Mouse (Mus musculus): Measurements from ENCODE around the gene Olfr1122. TPM values are rescaled to one million over a fixed set of nuclear protein-coding genes. Genes with fewer than 3 reads are reported as not detected.

The Olfr1122 gene
- total and polyA plus RNA-seq, 3 experiments, result 0.11 TPM; not detected in 2

DNA sequence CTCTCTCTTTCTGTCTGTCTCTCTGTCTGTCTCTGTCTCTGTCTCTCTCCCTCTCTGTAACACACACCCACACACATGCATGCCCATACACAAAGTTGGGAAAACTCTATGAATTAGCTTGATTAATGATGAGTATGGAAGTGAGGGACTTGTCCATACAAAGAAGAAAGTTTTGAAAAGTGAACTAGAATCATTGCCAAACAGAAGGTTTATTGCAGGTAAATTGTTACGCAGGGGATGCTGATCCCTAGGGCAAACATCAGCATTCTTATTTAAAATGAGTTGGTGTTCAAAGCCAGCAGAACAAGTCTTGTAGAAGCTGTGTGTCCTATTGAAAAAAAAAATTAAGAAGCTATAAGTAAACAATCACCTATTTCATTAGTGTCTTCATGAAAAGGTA, 30.7 kb downstream of the Olfr1122 start, which contains the start of gene Olfr1123:
TSS of gene Olfr1123 (plus strand) at position 301 of the 400 bp plus-strand sequence.
- no peak within 1 kb of the TSS for H3K4me3 ChIP-seq (ENCODE audit: low read depth, low read length)
- no peaks in the 10 kb centered on the region for H3K36me3 ChIP-seq (replicated peaks)
- TF ChIP-seq GATA1 (IDR thresholded peaks at IDR 0.05; ENCODE audit: borderline replicate concordance, low read length) (no peak), GATA2 (IDR thresholded peaks at IDR 0.05; ENCODE audit: borderline replicate concordance, low read depth, low read length) (no peak)
- no peaks in the 10 kb centered on the region for H3K4me1 ChIP-seq (ENCODE audit: insufficient read depth, low read depth, low read length)
- H3K27me3 ChIP-seq (ENCODE audit: insufficient read depth, low read length), result no peaks in the 10 kb centered on the region
- H3K9me3 ChIP-seq (replicated peaks), result no peaks in the 10 kb centered on the region
- ATAC-seq (ENCODE audit: extremely low read depth, insufficient number of reproducible peaks, low FRiP score, poor library complexity, severe bottlenecking), result no peak
- no peak for DNase-seq (ENCODE audit: low spot score)

DNA sequence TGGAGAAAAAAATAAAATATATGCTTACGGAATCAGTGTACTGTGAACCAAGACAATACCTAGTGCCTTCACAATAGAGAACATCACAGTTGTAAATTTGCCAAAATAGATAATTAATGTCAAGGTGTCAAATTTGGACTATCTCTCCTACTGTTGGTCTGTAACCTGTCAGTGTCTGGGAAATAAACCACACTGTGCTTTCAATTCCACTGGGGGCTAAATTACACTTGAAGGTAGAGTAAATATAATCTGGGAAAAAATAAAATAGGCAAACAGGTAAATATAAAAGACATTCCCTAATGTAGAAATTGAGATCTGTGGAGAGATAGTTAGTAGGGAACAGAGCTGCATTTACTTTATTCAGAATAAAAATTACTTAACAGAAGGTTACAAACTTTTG, 44.3 kb downstream of the Olfr1122 start, which contains the start of gene Olfr1124:
TSS of gene Olfr1124 (plus strand) at position 301 of the 400 bp plus-strand sequence.
- Histone ChIP-seq H3K9me3 (replicated peaks) (0 out of 2 replicates have a peak, but pooled peaks cover 2% of the 10 kb centered on the region), H3K27me3 (ENCODE audit: insufficient read depth, low read length) (no peaks in the 10 kb centered on the region), H3K4me3 (ENCODE audit: low read depth, low read length) (no peak within 1 kb of the TSS), H3K36me3 (replicated peaks) (no peaks in the 10 kb centered on the region), H3K4me1 (ENCODE audit: insufficient read depth, low read depth, low read length) (no peaks in the 10 kb centered on the region)
- no peak for DNase-seq (ENCODE audit: low spot score)
- ATAC-seq (ENCODE audit: extremely low read depth, insufficient number of reproducible peaks, low FRiP score, poor library complexity, severe bottlenecking), result no peak
- no peak for TF ChIP-seq CTCF (IDR thresholded peaks at IDR 0.05; ENCODE audit: low read depth, low read length)
- TF ChIP-seq GATA2 (IDR thresholded peaks at IDR 0.05; ENCODE audit: borderline replicate concordance, low read depth, low read length), result no peak

DNA sequence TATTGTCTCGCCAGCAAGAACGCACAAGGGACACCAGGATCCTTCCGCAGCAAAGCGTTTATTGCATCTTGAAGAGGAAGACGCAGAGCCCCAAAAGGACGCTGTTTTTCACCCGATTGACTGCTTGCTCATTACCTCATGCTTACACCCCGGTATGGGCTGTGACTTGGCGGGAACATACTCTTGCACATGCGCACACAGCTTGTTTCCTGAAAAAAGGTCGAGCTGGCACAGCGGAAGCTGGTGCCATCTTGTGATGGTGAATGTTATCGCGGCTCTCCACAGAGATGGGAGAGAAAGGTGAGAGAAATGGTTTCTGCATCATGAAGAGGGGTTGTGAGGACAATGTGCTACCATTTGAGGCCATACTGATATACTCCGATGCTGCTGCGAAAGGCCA, 52.1 kb downstream of the Olfr1122 start:
- peaks cover 10% of the 10 kb centered on the region for H3K9me3 ChIP-seq (replicated peaks)
- no peak for TF ChIP-seq GATA2 (IDR thresholded peaks at IDR 0.05; ENCODE audit: borderline replicate concordance, low read depth, low read length)
- no peak for TF ChIP-seq TAL1 (conservative IDR thresholded peaks at IDR 0.05; ENCODE audit: low read depth, low read length)
- TF ChIP-seq CTCF (IDR thresholded peaks at IDR 0.05; ENCODE audit: low read depth, low read length), result no peak
- TF ChIP-seq POLR2AphosphoS5 (IDR thresholded peaks at IDR 0.05; ENCODE audit: insufficient replicate concordance, low read depth, low read length), result no peak
- TF ChIP-seq GATA1 (IDR thresholded peaks at IDR 0.05; ENCODE audit: borderline replicate concordance, low read length), result no peak
- H3K4me3 ChIP-seq (ENCODE audit: low read depth, low read length), result no peak overlapping the region
- ATAC-seq (ENCODE audit: extremely low read depth, insufficient number of reproducible peaks, low FRiP score, poor library complexity, severe bottlenecking) (no peak), DNase-seq (ENCODE audit: low spot score) (no peak)
- H3K27me3 ChIP-seq (ENCODE audit: insufficient read depth, low read length), result no peaks in the 10 kb centered on the region
- no peaks in the 10 kb centered on the region for H3K4me1 ChIP-seq (ENCODE audit: insufficient read depth, low read depth, low read length)
- no peaks in the 10 kb centered on the region for H3K36me3 ChIP-seq (replicated peaks)

Other genes with a start within 250 kb of the Olfr1122 start
- gene Olfr1110, start 245.5 kb upstream of the Olfr1122 start, total RNA-seq (2014; fragmentation: Nextera tagmentation), result not detected in 2 replicates
- 0.11 and 0.17 TPM in 2 replicates for gene Olfr1110, start 245.5 kb upstream of the Olfr1122 start, total RNA-seq (2017)
- not detected in 2 replicates for gene Olfr1110, start 245.5 kb upstream of the Olfr1122 start, polyA plus RNA-seq (2012)
- gene Olfr1111, start 233.2 kb upstream of the Olfr1122 start, total RNA-seq (2014; fragmentation: Nextera tagmentation), result not detected in 2 replicates
- 0.23 TPM in 1 of 2 replicates, not detected in the other for gene Olfr1111, start 233.2 kb upstream of the Olfr1122 start, total RNA-seq (2017)
- gene Olfr1111, start 233.2 kb upstream of the Olfr1122 start, polyA plus RNA-seq (2012), result not detected in 2 replicates
- not detected in 2 replicates for gene Olfr1112, start 198.1 kb upstream of the Olfr1122 start, total RNA-seq (2014; fragmentation: Nextera tagmentation)
- 0.44 TPM in 1 of 2 replicates, not detected in the other for gene Olfr1112, start 198.1 kb upstream of the Olfr1122 start, total RNA-seq (2017)
- not detected in 2 replicates for gene Olfr1112, start 198.1 kb upstream of the Olfr1122 start, polyA plus RNA-seq (2012)
- gene Olfr1113, start 176.9 kb upstream of the Olfr1122 start, total RNA-seq (2014; fragmentation: Nextera tagmentation), result not detected in 2 replicates
- gene Olfr1113, start 176.9 kb upstream of the Olfr1122 start, total RNA-seq (2017), result 0.05 TPM in 1 of 2 replicates, not detected in the other
- gene Olfr1113, start 176.9 kb upstream of the Olfr1122 start, polyA plus RNA-seq (2012), result not detected in 2 replicates
- not detected in 2 replicates for gene Olfr1115, start 137.8 kb upstream of the Olfr1122 start, total RNA-seq (2014; fragmentation: Nextera tagmentation)
- 0.05 and 0.06 TPM in 2 replicates for gene Olfr1115, start 137.8 kb upstream of the Olfr1122 start, total RNA-seq (2017)
- gene Olfr1115, start 137.8 kb upstream of the Olfr1122 start, polyA plus RNA-seq (2012), result not detected in 2 replicates
- gene Olfr1116, start 118.3 kb upstream of the Olfr1122 start, total RNA-seq (2014; fragmentation: Nextera tagmentation), result not detected in 2 replicates
- 0.05 and 0.12 TPM in 2 replicates for gene Olfr1116, start 118.3 kb upstream of the Olfr1122 start, total RNA-seq (2017)
- gene Olfr1116, start 118.3 kb upstream of the Olfr1122 start, polyA plus RNA-seq (2012), result not detected in 2 replicates
- not detected in 2 replicates for gene Olfr1118, start 78.3 kb upstream of the Olfr1122 start, total RNA-seq (2014; fragmentation: Nextera tagmentation)
- gene Olfr1118, start 78.3 kb upstream of the Olfr1122 start, total RNA-seq (2017), result 0.05 and 0.06 TPM in 2 replicates
- gene Olfr1118, start 78.3 kb upstream of the Olfr1122 start, polyA plus RNA-seq (2012), result not detected in 2 replicates
- not detected in 2 replicates for gene Olfr1120, start 31.0 kb upstream of the Olfr1122 start, total RNA-seq (2014; fragmentation: Nextera tagmentation)
- gene Olfr1120, start 31.0 kb upstream of the Olfr1122 start, total RNA-seq (2017), result 0.05 and 0.17 TPM in 2 replicates
- gene Olfr1120, start 31.0 kb upstream of the Olfr1122 start, polyA plus RNA-seq (2012), result not detected in 2 replicates
- not detected in 2 replicates for gene Olfr1121, start 16.0 kb upstream of the Olfr1122 start, total RNA-seq (2014; fragmentation: Nextera tagmentation)
- gene Olfr1121, start 16.0 kb upstream of the Olfr1122 start, total RNA-seq (2017), result 0.22 TPM in 1 of 2 replicates, not detected in the other
- not detected in 2 replicates for gene Olfr1121, start 16.0 kb upstream of the Olfr1122 start, polyA plus RNA-seq (2012)
- gene Olfr1123, start 30.8 kb downstream of the Olfr1122 start, total RNA-seq (2014; fragmentation: Nextera tagmentation), result not detected in 2 replicates
- gene Olfr1123, start 30.8 kb downstream of the Olfr1122 start, total RNA-seq (2017), result 0.05 TPM in 1 of 2 replicates, not detected in the other
- not detected in 2 replicates for gene Olfr1123, start 30.8 kb downstream of the Olfr1122 start, polyA plus RNA-seq (2012)
- not detected in 2 replicates for gene Olfr1124, start 44.4 kb downstream of the Olfr1122 start, total RNA-seq (2014; fragmentation: Nextera tagmentation)
- gene Olfr1124, start 44.4 kb downstream of the Olfr1122 start, total RNA-seq (2017), result 0.16 TPM in 1 of 2 replicates, not detected in the other
- gene Olfr1124, start 44.4 kb downstream of the Olfr1122 start, polyA plus RNA-seq (2012), result not detected in 2 replicates
- not detected in 2 replicates for gene Olfr1126, start 68.1 kb downstream of the Olfr1122 start, total RNA-seq (2014; fragmentation: Nextera tagmentation)
- 0.27 TPM in 1 of 2 replicates, not detected in the other for gene Olfr1126, start 68.1 kb downstream of the Olfr1122 start, total RNA-seq (2017)
- gene Olfr1126, start 68.1 kb downstream of the Olfr1122 start, polyA plus RNA-seq (2012), result not detected in 2 replicates
- not detected in 2 replicates for gene Pramel7, start 111.2 kb downstream of the Olfr1122 start, total RNA-seq (2014; fragmentation: Nextera tagmentation)
- gene Pramel7, start 111.2 kb downstream of the Olfr1122 start, total RNA-seq (2017), result 0.12 TPM in 1 of 2 replicates, not detected in the other
- not detected in 2 replicates for gene Pramel7, start 111.2 kb downstream of the Olfr1122 start, polyA plus RNA-seq (2012)
- not detected in 2 replicates for gene Pramel6, start 120.7 kb downstream of the Olfr1122 start, total RNA-seq (2014; fragmentation: Nextera tagmentation)
- 0.44 TPM in 1 of 2 replicates, not detected in the other for gene Pramel6, start 120.7 kb downstream of the Olfr1122 start, total RNA-seq (2017)
- gene Pramel6, start 120.7 kb downstream of the Olfr1122 start, polyA plus RNA-seq (2012), result not detected in 2 replicates
- not detected in 2 replicates for gene Olfr153, start 145.9 kb downstream of the Olfr1122 start, total RNA-seq (2014; fragmentation: Nextera tagmentation)
- gene Olfr153, start 145.9 kb downstream of the Olfr1122 start, total RNA-seq (2017), result 0.11 TPM in 1 of 2 replicates, not detected in the other
- gene Olfr153, start 145.9 kb downstream of the Olfr1122 start, polyA plus RNA-seq (2012), result not detected in 2 replicates
- gene Olfr1128, start 159.7 kb downstream of the Olfr1122 start, total RNA-seq (2014; fragmentation: Nextera tagmentation), result not detected in 2 replicates
- not detected in 2 replicates for gene Olfr1128, start 159.7 kb downstream of the Olfr1122 start, total RNA-seq (2017)
- not detected in 2 replicates for gene Olfr1128, start 159.7 kb downstream of the Olfr1122 start, polyA plus RNA-seq (2012)
- gene Olfr1129, start 188.1 kb downstream of the Olfr1122 start, total RNA-seq (2014; fragmentation: Nextera tagmentation), result not detected in 2 replicates
- 0.06 and 0.49 TPM in 2 replicates for gene Olfr1129, start 188.1 kb downstream of the Olfr1122 start, total RNA-seq (2017)
- gene Olfr1129, start 188.1 kb downstream of the Olfr1122 start, polyA plus RNA-seq (2012), result not detected in 2 replicates
- gene Olfr1130, start 220.4 kb downstream of the Olfr1122 start, total RNA-seq (2014; fragmentation: Nextera tagmentation), result not detected in 2 replicates
- 0.11 and 0.12 TPM in 2 replicates for gene Olfr1130, start 220.4 kb downstream of the Olfr1122 start, total RNA-seq (2017)
- not detected in 2 replicates for gene Olfr1130, start 220.4 kb downstream of the Olfr1122 start, polyA plus RNA-seq (2012)
- not detected in 2 replicates for gene Olfr1131, start 241.3 kb downstream of the Olfr1122 start, total RNA-seq (2014; fragmentation: Nextera tagmentation)
- gene Olfr1131, start 241.3 kb downstream of the Olfr1122 start, total RNA-seq (2017), result 0.22 TPM in 1 of 2 replicates, not detected in the other
- gene Olfr1131, start 241.3 kb downstream of the Olfr1122 start, polyA plus RNA-seq (2012), result not detected in 2 replicates